Mouse (Mus musculus) liver, embryonic 13.5 days (tissue): ENCODE data around the gene Nepro. TPM values are rescaled to one million over a fixed set of nuclear protein-coding genes. Genes with fewer than 3 reads are reported as not detected.

Source experiments
- ATAC-seq: fragments of 200-750 bp; cut with Nextera tagmentation; 2 replicates; pipeline ENCODE4 v1.8.0; 2017; ENCODE audit warnings: low read depth, mild to moderate bottlenecking, moderate number of reproducible peaks, moderate library complexity
- DNase-seq: peaks from one replicate; pipeline ENCODE4 v3.0.0; 2022
- H3K27ac ChIP-seq: fragments of 300-500 bp; sonication (generic); 2 replicates; pipeline ENCODE4 v1.5.1; 2015; ENCODE audit warnings: moderate library complexity, mild to moderate bottlenecking, inconsistent platforms
- H3K27me3 ChIP-seq: fragments of 300-500 bp; sonication (generic); 2 replicates; pipeline ENCODE4 v1.6.1; 2015; ENCODE audit warnings: mild to moderate bottlenecking, inconsistent platforms
- H3K36me3 ChIP-seq: fragments of 300-500 bp; sonication (generic); 2 replicates; pipeline ENCODE4 v1.6.1; 2015; ENCODE audit warnings: mild to moderate bottlenecking, inconsistent platforms
- H3K4me1 ChIP-seq: fragments of 300-500 bp; sonication (generic); replicated peaks from 2 replicates; pipeline ENCODE4 v1.6.1; 2015; ENCODE audit warnings: inconsistent platforms
- H3K4me2 ChIP-seq: fragments of 300-500 bp; sonication (generic); 2 replicates; pipeline ENCODE4 v1.6.1; 2015; ENCODE audit warnings: inconsistent platforms, mild to moderate bottlenecking, moderate library complexity
- H3K4me3 ChIP-seq: fragments of 300-500 bp; sonication (generic); replicated peaks from 2 replicates; pipeline ENCODE4 v1.5.1; 2015; ENCODE audit warnings: mild to moderate bottlenecking, inconsistent platforms
- H3K9ac ChIP-seq: fragments of 300-500 bp; sonication (generic); 2 replicates; pipeline ENCODE4 v1.6.1; 2015; ENCODE audit warnings: mild to moderate bottlenecking, inconsistent platforms
- H3K9me3 ChIP-seq: fragments of 300-500 bp; sonication (generic); replicated peaks from 2 replicates; pipeline ENCODE4 v1.6.1; 2016; ENCODE audit warnings: inconsistent platforms
- WGBS: fragments of 180-500 bp; shearing (Covaris S2); methylation state at CpG from one replicate; pipeline ENCODE4 v1.1.7; 2015; ENCODE audit not compliant: insufficient replicate concordance; 5-methylcytosine and 5-hydroxymethylcytosine counted together
- polyA plus RNA-seq: library from polyadenylated mRNA; unstranded; fragments of >200 nt; fragmentation: Nextera tagmentation; extraction: Ambion mirVana; gene quantifications from 2 replicates; pipeline ENCODE4 v1.2.1, GENCODE M21; 2015

The Nepro gene
- polyA plus RNA-seq, 1 experiment from 2014 or later: 3.8 TPM

GRCm38 (mm10) chr16:44772577-44772976 lies 48.5 kb downstream of the Nepro start:
- 29% methylated on average over 6 of the region's 6 CpGs for WGBS

GRCm38 (mm10) chr16:44773673-44774072 lies 49.6 kb downstream of the Nepro start:
- no peak overlapping the region for H3K27ac ChIP-seq
- no peaks in the 10 kb centered on the region for H3K36me3 ChIP-seq
- H3K9ac ChIP-seq: no peak overlapping the region
- WGBS: 34% methylated on average over 3 of the region's 3 CpGs
- ATAC-seq: no peak
- no peak overlapping the region for H3K4me2 ChIP-seq
- H3K4me1 ChIP-seq: peaks cover 15% of the 10 kb centered on the region
- H3K9me3 ChIP-seq: no peaks in the 10 kb centered on the region
- H3K4me3 ChIP-seq: no peak overlapping the region
- H3K27me3 ChIP-seq: no peaks in the 10 kb centered on the region
- no peak for DNase-seq

More at GRCm38 (mm10) chr16:44772577-44772976, 48.5 kb downstream of the Nepro start:
- DNase-seq (no peak), ATAC-seq (no peak)
- Histone ChIP-seq H3K27ac (no peak overlapping the region), H3K36me3 (no peaks in the 10 kb centered on the region), H3K9me3 (no peaks in the 10 kb centered on the region), H3K27me3 (no peaks in the 10 kb centered on the region), H3K4me2 (no peak overlapping the region), H3K4me1 (peaks cover 11% of the 10 kb centered on the region; the same call in 1 of the 2 replicates), H3K9ac (no peak overlapping the region), H3K4me3 (no peak overlapping the region)

GRCm38 (mm10) chr16:44774201-44774600 lies 50.1 kb downstream of the Nepro start:
- H3K4me1 ChIP-seq: peaks cover 15% of the 10 kb centered on the region
- H3K4me2 ChIP-seq: no peak overlapping the region
- DNase-seq (no peak), ATAC-seq (no peak)
- WGBS: 77% methylated on average over 6 of the region's 6 CpGs
- no peak overlapping the region for H3K27ac ChIP-seq
- no peaks in the 10 kb centered on the region for H3K36me3 ChIP-seq
- no peaks in the 10 kb centered on the region for H3K27me3 ChIP-seq
- no peaks in the 10 kb centered on the region for H3K9me3 ChIP-seq
- H3K4me3 ChIP-seq: no peak overlapping the region
- H3K9ac ChIP-seq: no peak overlapping the region

- peak overlapping the region; percentile 35 for H3K4me3 ChIP-seq
- peak; percentile 28 for DNase-seq
Observed at GRCm38 (mm10) chr16:44778538-44779147, 54.5 kb downstream of the Nepro start.

GRCm38 (mm10) chr16:44779494-44779893 lies 55.4 kb downstream of the Nepro start:
- DNase-seq (no peak), ATAC-seq (peak; percentile 73)
- Histone ChIP-seq H3K27me3 (no peaks in the 10 kb centered on the region), H3K4me3 (no peak overlapping the region), H3K27ac (no peak overlapping the region; the same call in 1 of the 2 replicates), H3K36me3 (no peaks in the 10 kb centered on the region), H3K9ac (no peak overlapping the region), H3K4me2 (peak overlapping the region; percentile 60), H3K4me1 (peaks cover 18% of the 10 kb centered on the region), H3K9me3 (no peaks in the 10 kb centered on the region)
- WGBS: 35% methylated on average over 5 of the region's 5 CpGs

More at GRCm38 (mm10) chr16:44778538-44779147, 54.5 kb downstream of the Nepro start:
- Histone ChIP-seq H3K4me2 (peak overlapping the region; percentile 60), H3K9me3 (no peaks in the 10 kb centered on the region), H3K27ac (peak overlapping the region; percentile 25; the same call in 1 of the 2 replicates), H3K36me3 (no peaks in the 10 kb centered on the region), H3K9ac (peak overlapping the region; percentile 31; the same call in 1 of the 2 replicates), H3K4me1 (peaks cover 18% of the 10 kb centered on the region), H3K27me3 (no peaks in the 10 kb centered on the region)
- 11% methylated on average over 17 of the region's 17 CpGs for WGBS
- ATAC-seq: peak; percentile 86

- DNase-seq (no peak), ATAC-seq (no peak)
- Histone ChIP-seq H3K27me3 (no peaks in the 10 kb centered on the region), H3K4me3 (no peak overlapping the region), H3K27ac (no peak overlapping the region), H3K9ac (no peak overlapping the region), H3K4me1 (peaks cover 18% of the 10 kb centered on the region), H3K4me2 (no peak overlapping the region), H3K36me3 (no peaks in the 10 kb centered on the region), H3K9me3 (no peaks in the 10 kb centered on the region)
- WGBS: 71% methylated on average over 4 of the region's 4 CpGs
Observed at GRCm38 (mm10) chr16:44780751-44781150, 56.6 kb downstream of the Nepro start.

Other genes with a start within 250 kb of the Nepro start
- 0.64 and 0.65 TPM in 2 replicates for gene Boc, start 165.4 kb upstream of the Nepro start, polyA plus RNA-seq
- gene Gtpbp8, start 22.1 kb downstream of the Nepro start, polyA plus RNA-seq: 24.0 and 26.4 TPM in 2 replicates
- 3.2 and 4.0 TPM in 2 replicates for gene Cd200r1, start 41.4 kb downstream of the Nepro start, polyA plus RNA-seq
- 0.37 and 0.75 TPM in 2 replicates for gene Cd200r4, start 87.4 kb downstream of the Nepro start, polyA plus RNA-seq
- gene Cd200r2, start 142.8 kb downstream of the Nepro start, polyA plus RNA-seq: not detected in 2 replicates
- 0.68 and 0.97 TPM in 2 replicates for gene Cd200r3, start 219.4 kb downstream of the Nepro start, polyA plus RNA-seq